Mouse (Mus musculus): ENCODE measurements around the gene Ndufa4l2.

DNA sequence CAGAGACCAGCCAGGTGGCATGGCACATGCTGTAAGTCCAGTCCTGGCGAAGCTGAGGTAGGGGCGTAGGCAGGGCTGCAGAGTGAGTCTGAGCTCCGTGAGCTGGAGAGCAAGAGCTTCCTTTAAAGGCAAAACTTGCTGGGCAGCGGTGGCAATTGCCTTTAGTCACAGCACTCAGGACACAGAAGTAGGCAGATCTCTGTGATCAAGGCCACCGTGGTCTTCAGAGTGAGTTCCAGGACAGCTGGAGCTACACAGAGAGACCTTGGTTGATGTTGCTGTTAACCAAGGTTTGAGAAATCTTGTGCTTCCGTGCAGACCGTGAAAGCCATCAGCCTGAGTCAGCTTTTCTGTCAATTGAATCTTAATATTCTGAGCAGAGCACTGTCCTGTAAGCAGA lies 37.5 kb upstream of the Ndufa4l2 start:
- no peak for TF ChIP-seq CHD2 (IDR thresholded peaks at IDR 0.05; ENCODE audit: low read depth, low read length)
- TF ChIP-seq HCFC1 (IDR thresholded peaks at IDR 0.05; ENCODE audit: borderline replicate concordance, insufficient read depth, low read length): no peak
- no peak for TF ChIP-seq ZNF384 (IDR thresholded peaks at IDR 0.05; ENCODE audit: low read depth, low read length)

All from ES-E14 (cell line).